7 mouse cellular contexts compared by ENCODE assay signal in the genomic region with DNA sequence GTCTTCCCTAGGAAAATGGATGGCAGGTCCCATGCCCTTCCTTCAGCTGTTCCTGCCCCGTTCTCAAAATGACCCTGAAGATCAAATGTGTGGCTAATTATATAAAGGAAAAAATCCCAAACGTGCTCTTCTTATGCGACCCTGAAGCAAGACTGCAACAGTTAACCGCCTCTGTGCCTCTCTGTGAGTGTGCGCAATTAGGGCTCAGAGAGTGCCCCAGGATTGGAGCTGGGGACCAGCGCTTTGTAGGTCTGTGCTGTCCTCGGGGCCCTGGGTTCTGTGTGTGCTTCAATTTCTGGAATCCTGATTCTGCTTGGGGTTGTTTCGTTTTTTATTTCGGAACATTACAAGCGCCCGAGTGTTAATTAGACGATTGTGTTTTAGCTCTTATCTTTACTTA. TPM values are rescaled to one million over a fixed set of nuclear protein-coding genes. Genes with fewer than 3 reads are reported as not detected.
A peak's percentile ranks its signal among the peaks of the same experiment; 100 is the strongest.
DNase-seq lines count a peak whose midpoint lies in the region; ATAC-seq and TF ChIP-seq lines count a peak whose summit lies in the region.

No protein-coding gene starts in this region.

- H3K9ac ChIP-seq in lung, postnatal 0 days (replicated peaks; ENCODE audit: low read depth) = no peak overlapping the region
- H3K9ac ChIP-seq in forebrain, embryonic 12.5 days = 0 out of 2 replicates have a peak overlapping the region, but pooled peaks have one; percentile 30
- H3K9ac ChIP-seq in limb, embryonic 14.5 days (ENCODE audit: low read depth, low read length, severe bottlenecking) = peak overlapping the region; percentile 21
- peak overlapping the region; percentile 58 for H3K9ac ChIP-seq in stomach, embryonic 16.5 days (ENCODE audit: low read length)

- H3K27me3 ChIP-seq in lung, postnatal 0 days (replicated peaks; ENCODE audit: insufficient read depth, low read length) = no peaks in the 10 kb centered on the region; the same call in 1 of the 2 replicates
- peaks cover 14% of the 10 kb centered on the region; the same call in 1 of the 2 replicates for H3K27me3 ChIP-seq in forebrain, embryonic 12.5 days
- H3K27me3 ChIP-seq in limb, embryonic 14.5 days (ENCODE audit: control insufficient read depth, insufficient read depth, low read length) = no peaks in the 10 kb centered on the region
- H3K27me3 ChIP-seq in stomach, embryonic 16.5 days (ENCODE audit: control insufficient read depth, insufficient read depth, low read length) = no peaks in the 10 kb centered on the region

- TF ChIP-seq EP300 in lung, postnatal 0 days (IDR thresholded peaks at IDR 0.05) = no peak

- TF ChIP-seq CTCF in lung, postnatal 0 days (IDR thresholded peaks at IDR 0.05) = no peak

- no peak for DNase-seq in lung, postnatal 0 days (ENCODE audit: low spot score)
- DNase-seq in lung, postnatal 10 days = no peak
- DNase-seq in limb, embryonic 14.5 days (ENCODE audit: low spot score) = no peak
- DNase-seq in right cerebral cortex, postnatal 14 days = no peak
- no peak for DNase-seq in spleen, postnatal 10 days (ENCODE audit: low spot score in 2 of 2)

- peak overlapping the region; percentile 43; the same call in 1 of the 2 replicates for H3K4me2 ChIP-seq in lung, postnatal 0 days (replicated peaks; ENCODE audit: low read depth, low read length)
- peak overlapping the region; percentile 64 for H3K4me2 ChIP-seq in forebrain, embryonic 12.5 days
- H3K4me2 ChIP-seq in limb, embryonic 14.5 days (replicated peaks; ENCODE audit: low read depth, low read length, severe bottlenecking) = peak overlapping the region; percentile 57
- peak overlapping the region; percentile 68 for H3K4me2 ChIP-seq in stomach, embryonic 16.5 days (ENCODE audit: low read depth, low read length)

- no peak for ATAC-seq in lung, postnatal 0 days
- peak; percentile 40; the same call in 1 of the 2 replicates for ATAC-seq in forebrain, embryonic 12.5 days (ENCODE audit: low FRiP score)
- ATAC-seq in limb, embryonic 14.5 days (ENCODE audit: low FRiP score, low read depth) = 0 out of 2 replicates have a peak, but pooled peaks have one; percentile 3
- no peak for ATAC-seq in stomach, embryonic 16.5 days (ENCODE audit: insufficient read depth, low FRiP score)

- 6% methylated on average over 12 of the region's 12 CpGs for WGBS in lung, postnatal 0 days
- 9% methylated on average over 12 of the region's 12 CpGs for WGBS in forebrain, embryonic 12.5 days
- 9% methylated on average over 12 of the region's 12 CpGs for WGBS in limb, embryonic 14.5 days
- 11% methylated on average over 12 of the region's 12 CpGs for WGBS in stomach, embryonic 16.5 days

- no peak for TF ChIP-seq POLR2A in limb, embryonic 14.5 days (IDR thresholded peaks at IDR 0.05; ENCODE audit: borderline replicate concordance, extremely low read depth, insufficient read depth, insufficient read length)

- H3K9me3 ChIP-seq in lung, postnatal 0 days (ENCODE audit: low read length) = no peaks in the 10 kb centered on the region
- 0 out of 2 replicates have a peak, but pooled peaks cover 2% of the 10 kb centered on the region for H3K9me3 ChIP-seq in forebrain, embryonic 12.5 days
- no peaks in the 10 kb centered on the region for H3K9me3 ChIP-seq in limb, embryonic 14.5 days (ENCODE audit: control insufficient read depth, low read length)
- H3K9me3 ChIP-seq in stomach, embryonic 16.5 days (replicated peaks; ENCODE audit: control insufficient read depth, low read length) = no peaks in the 10 kb centered on the region

- H3K27ac ChIP-seq in lung, postnatal 0 days (ENCODE audit: low read length) = no peak overlapping the region
- H3K27ac ChIP-seq in forebrain, embryonic 12.5 days = no peak overlapping the region
- H3K27ac ChIP-seq in limb, embryonic 14.5 days (replicated peaks; ENCODE audit: low read depth, low read length) = no peak overlapping the region
- no peak overlapping the region for H3K27ac ChIP-seq in stomach, embryonic 16.5 days (ENCODE audit: low read length)

- H3K36me3 ChIP-seq in lung, postnatal 0 days (ENCODE audit: insufficient read depth, low read length) = no peaks in the 10 kb centered on the region
- H3K36me3 ChIP-seq in forebrain, embryonic 12.5 days (replicated peaks) = no peaks in the 10 kb centered on the region
- no peaks in the 10 kb centered on the region for H3K36me3 ChIP-seq in limb, embryonic 14.5 days (ENCODE audit: control insufficient read depth, insufficient read depth, low read length)
- H3K36me3 ChIP-seq in stomach, embryonic 16.5 days (ENCODE audit: control insufficient read depth, insufficient read depth, low read length) = no peaks in the 10 kb centered on the region

- peaks cover 6% of the 10 kb centered on the region; the same call in 1 of the 2 replicates for H3K4me1 ChIP-seq in lung, postnatal 0 days (ENCODE audit: insufficient read depth, low read depth, low read length)
- peaks cover 10% of the 10 kb centered on the region for H3K4me1 ChIP-seq in forebrain, embryonic 12.5 days
- H3K4me1 ChIP-seq in limb, embryonic 14.5 days (ENCODE audit: control insufficient read depth, insufficient read depth, low read length) = no peaks in the 10 kb centered on the region
- H3K4me1 ChIP-seq in stomach, embryonic 16.5 days (ENCODE audit: control insufficient read depth, insufficient read depth, low read length) = peaks cover 3% of the 10 kb centered on the region; the same call in 1 of the 2 replicates

- peak overlapping the region; percentile 10; the same call in 1 of the 2 replicates for H3K4me3 ChIP-seq in lung, postnatal 0 days (ENCODE audit: low read depth, low read length)
- H3K4me3 ChIP-seq in forebrain, embryonic 12.5 days (replicated peaks) = peak overlapping the region; percentile 41
- H3K4me3 ChIP-seq in limb, embryonic 14.5 days (replicated peaks; ENCODE audit: low read length) = peak overlapping the region; percentile 30
- peak overlapping the region; percentile 43 for H3K4me3 ChIP-seq in stomach, embryonic 16.5 days (replicated peaks; ENCODE audit: low read length)

RNA-seq across cellular contexts. Expression of a gene that starts 0.5 kb away (rescaled TPM):
- 0.96 and 0.97 TPM in 2 replicates for polyA plus RNA-seq in lung, postnatal 0 days (2015; fragmentation: Nextera tagmentation; extraction: Ambion mirVana)
- 0.19 and 0.47 TPM in 2 replicates for polyA plus RNA-seq in forebrain, embryonic 12.5 days (2016; fragmentation: Nextera tagmentation; extraction: Ambion mirVana)
- polyA plus RNA-seq in limb, embryonic 14.5 days (2012; rRNA removed) = 0.01 and 0.03 TPM in 2 replicates
- 0.07 TPM in 1 of 2 replicates, not detected in the other for polyA plus RNA-seq in limb, embryonic 14.5 days (2014; fragmentation: Nextera tagmentation; extraction: Ambion mirVana)
- polyA plus RNA-seq in stomach, embryonic 16.5 days (2015; fragmentation: Nextera tagmentation; extraction: Ambion mirVana) = 0.14 and 0.23 TPM in 2 replicates

RNA-seq across cellular contexts. Expression of a gene that starts 51.8 kb away (rescaled TPM):
- 3.6 and 4.0 TPM in 2 replicates for polyA plus RNA-seq in lung, postnatal 0 days (2015; fragmentation: Nextera tagmentation; extraction: Ambion mirVana)
- 12.5 and 13.8 TPM in 2 replicates for polyA plus RNA-seq in forebrain, embryonic 12.5 days (2016; fragmentation: Nextera tagmentation; extraction: Ambion mirVana)
- 6.8 and 7.2 TPM in 2 replicates for polyA plus RNA-seq in limb, embryonic 14.5 days (2012; rRNA removed)
- 8.1 and 8.6 TPM in 2 replicates for polyA plus RNA-seq in limb, embryonic 14.5 days (2014; fragmentation: Nextera tagmentation; extraction: Ambion mirVana)
- 8.5 and 9.2 TPM in 2 replicates for polyA plus RNA-seq in stomach, embryonic 16.5 days (2015; fragmentation: Nextera tagmentation; extraction: Ambion mirVana)

Comparison
In these comparisons a context has a peak if more than half of its experiments do, and no peak if none do; other contexts are left out.
1. ATAC-seq: peak in forebrain, embryonic 12.5 days (single experiment) and limb, embryonic 14.5 days (single experiment); none in lung, postnatal 0 days (single experiment) and stomach, embryonic 16.5 days (single experiment).
2. Peak in every context shown above with its lines, with median percentiles within 50 percentile points of each other: H3K4me2 ChIP-seq and H3K4me3 ChIP-seq.